Mouse (Mus musculus) cerebellum, postnatal 4 days (tissue): ENCODE results near the gene Mmp7.

ENCODE experiments used
- DNase-seq, 2 experiments: peaks; one replicate each; pipeline ENCODE4 v3.0.0; 2022; ENCODE audit warnings: low spot score in 2 of 2, mixed read lengths in 1 of 2

The Mmp7 gene

DNA sequence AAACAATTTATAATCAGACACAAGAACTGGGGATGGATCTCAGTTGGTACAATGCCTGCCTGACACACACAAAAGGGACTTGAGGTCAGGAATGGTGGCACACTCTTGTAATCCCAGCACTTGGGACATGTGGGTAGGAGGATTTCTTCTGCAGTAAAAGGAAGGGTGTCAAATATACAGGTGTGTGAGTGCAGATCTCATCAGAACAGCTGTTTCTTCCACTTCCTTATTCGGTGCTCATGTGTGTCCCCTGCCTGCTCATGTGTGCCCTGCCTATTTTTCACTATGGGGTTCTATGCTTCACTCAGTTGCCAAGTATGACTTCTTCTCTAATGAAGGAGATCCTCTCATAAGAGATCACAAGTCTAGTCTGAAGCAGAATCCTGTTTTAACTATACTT is 50.8 kb downstream of the Mmp7 start:
- DNase-seq = no peak

DNA sequence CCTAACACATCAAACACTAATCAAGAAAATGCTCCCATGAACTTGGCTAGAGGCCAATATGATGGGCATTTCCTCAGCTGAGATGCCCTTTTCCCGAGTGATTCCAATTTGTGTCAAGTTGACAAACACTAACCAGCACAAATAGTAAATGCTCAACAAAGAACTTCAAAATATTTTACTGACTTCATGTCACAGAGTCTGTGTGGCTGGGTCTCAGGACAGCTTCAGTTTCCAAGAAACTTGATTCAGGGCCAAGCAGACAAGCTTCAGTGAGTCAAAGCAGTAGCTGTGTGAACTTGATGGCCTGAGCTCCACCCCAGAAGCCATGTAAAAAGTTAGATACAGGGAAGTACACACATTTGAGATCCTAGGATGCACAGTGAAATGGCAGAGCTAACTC is 52.3 kb downstream of the Mmp7 start:
- DNase-seq = no peak

DNA sequence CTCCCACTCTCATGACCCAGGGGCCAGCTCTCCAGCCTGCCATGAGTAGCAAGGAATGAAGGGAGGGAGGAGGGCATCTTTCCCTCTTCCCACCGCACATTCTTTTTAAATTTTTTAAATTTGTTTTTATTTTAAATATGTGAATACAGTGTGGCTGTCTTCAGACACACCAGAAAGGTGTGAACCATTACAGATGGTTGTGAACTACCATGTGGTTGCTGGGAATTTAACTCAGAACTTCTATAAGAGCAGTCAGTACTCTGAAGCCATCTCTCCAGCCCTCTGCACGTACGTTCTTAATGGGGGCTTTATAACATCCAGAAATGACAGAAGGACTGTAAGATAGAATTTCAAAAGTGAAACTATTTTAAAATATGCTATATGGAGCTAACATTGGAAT is 57.0 kb downstream of the Mmp7 start:
- no peak for DNase-seq
